Mouse (Mus musculus) stomach, postnatal 0 days (tissue): ENCODE measurements at regions not wholly inside any gene's neighbourhood (a gene's known extent, or its start where the extent isn't known, plus 50 kb on each side); places are given as distances from the start of the nearest gene placed in this dataset.

Source experiments
- ATAC-seq: fragments of 200-750 bp; cut with Nextera tagmentation; 2 replicates; pipeline ENCODE4 v1.8.0; 2017; ENCODE audit not compliant: low FRiP score, low TSS enrichment
- DNase-seq: peaks from one replicate; pipeline ENCODE4 v3.0.0-alpha.2; 2016; ENCODE audit warnings: low spot score
- H3K27ac ChIP-seq: fragments of 300-500 bp; sonication (generic); replicated peaks from 2 replicates; pipeline ENCODE4 v1.5.1; 2014; ENCODE audit warnings: mild to moderate bottlenecking, control low read depth
- H3K27me3 ChIP-seq: fragments of 300-500 bp; sonication (generic); 2 replicates; pipeline ENCODE4 v1.6.1; 2014; ENCODE audit warnings: low read length; ENCODE audit not compliant: control insufficient read depth, insufficient read depth
- H3K36me3 ChIP-seq: fragments of 300-500 bp; sonication (generic); 2 replicates; pipeline ENCODE4 v1.6.1; 2014; ENCODE audit warnings: low read length, mixed read lengths; ENCODE audit not compliant: control insufficient read depth, insufficient read depth
- H3K4me1 ChIP-seq: fragments of 300-500 bp; sonication (generic); replicated peaks from 2 replicates; pipeline ENCODE4 v1.6.1; 2014; ENCODE audit warnings: antibody characterized with exemption; ENCODE audit not compliant: control insufficient read depth, insufficient read depth
- H3K4me2 ChIP-seq: fragments of 300-500 bp; sonication (generic); replicated peaks from 2 replicates; pipeline ENCODE4 v1.6.1; 2014; ENCODE audit warnings: low read depth, mild to moderate bottlenecking, control low read depth, moderate library complexity
- H3K4me3 ChIP-seq: fragments of 300-500 bp; sonication (generic); 2 replicates; pipeline ENCODE4 v1.5.1; 2014; ENCODE audit warnings: low read depth, low read length, control low read depth
- H3K9ac ChIP-seq: fragments of 300-500 bp; sonication (generic); 2 replicates; pipeline ENCODE4 v1.6.1; 2014; ENCODE audit warnings: mild to moderate bottlenecking, low read length, control low read depth, mixed read lengths
- H3K9me3 ChIP-seq: fragments of 300-500 bp; sonication (generic); 2 replicates; pipeline ENCODE4 v1.6.1; 2016; ENCODE audit warnings: low read length; ENCODE audit not compliant: control insufficient read depth
- CTCF ChIP-seq: IDR thresholded peaks from 2 replicates; pipeline ENCODE4 v1.5.1; 2016; ENCODE audit warnings: antibody characterized with exemption, low read depth, mild to moderate bottlenecking, moderate library complexity
- EP300 ChIP-seq: optimal IDR thresholded peaks from 2 replicates; pipeline ENCODE3; 2016; ENCODE audit warnings: antibody characterized with exemption
- WGBS: fragments of 180-500 bp; shearing (Covaris S2); extraction: QIAGEN DNeasy Blood & Tissue Kit; methylation state at CpG from one replicate; pipeline ENCODE4 v1.1.7; 2014; 5-methylcytosine and 5-hydroxymethylcytosine counted together

DNA sequence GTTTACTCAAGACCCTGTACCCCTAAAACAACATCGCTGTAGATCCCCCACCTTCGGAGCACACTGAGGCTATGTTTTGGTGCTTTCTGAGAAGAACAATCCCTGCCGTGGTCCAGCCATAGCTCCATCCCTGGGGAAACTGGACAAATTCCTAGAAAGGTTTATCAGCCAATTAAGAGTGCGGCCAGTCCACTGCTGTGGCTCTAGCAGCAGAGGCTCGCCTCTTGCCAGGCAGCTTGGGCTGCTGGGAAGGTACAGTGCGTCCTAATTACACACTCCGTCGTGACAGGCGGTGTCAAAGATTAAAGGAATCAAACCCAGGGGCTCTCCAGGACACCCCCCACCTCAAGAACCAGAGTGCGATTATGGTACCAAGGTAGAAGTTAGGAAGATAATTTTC is 116.4 kb upstream of the Sdk2 start:
- no peak overlapping the region for H3K27ac ChIP-seq
- H3K4me2 ChIP-seq, result no peak overlapping the region
- H3K9me3 ChIP-seq, result no peaks in the 10 kb centered on the region
- no peaks in the 10 kb centered on the region for H3K27me3 ChIP-seq
- no peak for TF ChIP-seq EP300
- TF ChIP-seq CTCF, result no peak
- 82% methylated on average over 10 of the region's 10 CpGs for WGBS
- ATAC-seq, result no peak
- H3K4me1 ChIP-seq, result no peaks in the 10 kb centered on the region
- DNase-seq, result no peak
- H3K36me3 ChIP-seq, result no peaks in the 10 kb centered on the region
- H3K9ac ChIP-seq, result no peak overlapping the region
- no peak overlapping the region for H3K4me3 ChIP-seq

DNA sequence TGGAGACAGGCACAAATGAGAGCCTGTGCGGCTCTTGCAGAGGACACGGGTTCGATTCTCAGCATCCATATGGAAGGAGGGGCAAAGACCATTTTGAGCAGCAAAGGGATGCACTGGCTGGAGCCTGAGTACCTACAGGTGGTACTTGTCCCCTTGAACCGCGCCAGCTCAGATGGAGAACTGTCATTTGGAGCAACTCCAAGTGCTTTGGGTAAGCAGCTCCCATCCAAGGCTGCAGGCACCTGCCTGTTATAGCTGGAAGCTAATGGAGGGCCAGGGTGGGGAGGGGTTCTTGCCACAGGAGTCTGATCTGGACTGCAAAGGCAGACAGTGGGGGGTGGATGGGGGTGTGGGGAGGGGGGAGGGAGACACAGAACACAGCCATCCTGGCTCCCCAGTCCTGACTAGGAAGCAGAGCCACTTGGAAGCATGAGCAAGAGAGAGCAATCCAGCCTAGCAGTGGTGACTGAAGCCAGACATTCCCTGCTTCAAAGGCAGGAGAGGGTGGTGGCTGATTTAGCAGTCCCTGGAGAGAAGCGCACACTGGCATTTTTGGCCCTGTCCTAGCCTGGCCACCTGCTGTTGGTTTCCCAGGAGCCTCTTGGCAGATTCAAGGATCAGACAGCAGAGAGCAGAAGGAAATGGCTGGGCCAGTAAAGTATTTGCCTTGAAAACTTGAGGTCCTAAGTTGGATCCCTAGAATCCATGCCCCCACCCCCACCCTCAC is 112.1 kb upstream of the Sdk2 start:
- DNase-seq (no peak), ATAC-seq (no peak)
- peaks cover 4% of the 10 kb centered on the region; the same call in 1 of the 2 replicates for H3K4me1 ChIP-seq
- H3K4me3 ChIP-seq, result no peak overlapping the region
- no peaks in the 10 kb centered on the region for H3K9me3 ChIP-seq
- H3K27me3 ChIP-seq, result no peaks in the 10 kb centered on the region
- 58% methylated on average over 6 of the region's 6 CpGs for WGBS
- H3K27ac ChIP-seq, result no peak overlapping the region
- no peak overlapping the region for H3K4me2 ChIP-seq
- no peak overlapping the region for H3K9ac ChIP-seq
- no peak for TF ChIP-seq EP300
- TF ChIP-seq CTCF, result no peak
- H3K36me3 ChIP-seq, result no peaks in the 10 kb centered on the region

DNA sequence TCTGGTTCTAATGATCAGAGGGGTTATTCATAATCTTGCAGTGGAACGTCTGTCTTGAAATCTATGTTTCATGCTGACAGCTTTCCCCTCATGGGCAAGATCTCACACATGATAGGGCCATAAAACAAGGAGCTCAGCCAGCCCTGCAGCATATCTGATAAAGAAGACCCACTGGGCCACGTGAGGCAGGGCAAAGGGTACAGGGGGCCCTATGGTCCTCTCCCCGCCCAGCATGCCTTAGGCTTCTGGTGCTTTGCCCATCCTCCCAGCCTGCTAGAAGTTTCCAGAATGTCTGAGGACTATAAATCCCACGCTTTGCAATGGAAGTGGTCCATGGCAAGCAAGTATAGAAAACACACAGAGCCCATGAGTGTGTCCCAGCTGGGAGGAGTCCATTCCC is 110.9 kb upstream of the Sdk2 start:
- Histone ChIP-seq H3K9me3 (no peaks in the 10 kb centered on the region), H3K9ac (no peak overlapping the region), H3K36me3 (no peaks in the 10 kb centered on the region), H3K27ac (no peak overlapping the region), H3K4me2 (no peak overlapping the region), H3K27me3 (no peaks in the 10 kb centered on the region), H3K4me3 (no peak overlapping the region), H3K4me1 (peaks cover 4% of the 10 kb centered on the region; the same call in 1 of the 2 replicates)
- DNase-seq, result no peak
- WGBS, result 49% methylated on average over 4 of the region's 4 CpGs
- no peak for ATAC-seq
- TF ChIP-seq CTCF (no peak), EP300 (no peak)

DNA sequence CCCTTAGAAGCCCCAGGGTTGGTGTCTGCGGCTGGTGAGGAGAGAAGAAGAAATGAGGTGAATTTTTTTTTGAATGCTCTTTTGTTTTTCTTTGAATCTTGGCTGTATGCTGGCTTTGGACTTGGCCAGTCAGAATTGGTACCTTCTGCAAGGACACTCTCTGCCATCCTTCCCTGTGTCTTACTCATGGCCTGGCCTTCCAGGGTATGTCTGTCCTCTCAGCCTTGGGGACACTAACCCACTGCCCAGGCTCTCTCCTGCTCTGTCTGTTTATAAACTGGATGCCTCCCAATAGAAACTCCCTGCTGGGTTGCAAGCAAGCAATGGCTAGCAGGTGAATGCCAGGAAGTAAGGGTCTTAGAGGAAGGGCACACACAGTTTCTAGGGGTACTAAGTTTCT is 110.4 kb upstream of the Sdk2 start:
- H3K9me3 ChIP-seq, result no peaks in the 10 kb centered on the region
- no peak for DNase-seq
- ATAC-seq, result no peak
- no peak overlapping the region for H3K4me3 ChIP-seq
- TF ChIP-seq CTCF (no peak), EP300 (no peak)
- H3K36me3 ChIP-seq, result no peaks in the 10 kb centered on the region
- no peak overlapping the region for H3K9ac ChIP-seq
- H3K4me1 ChIP-seq, result peaks cover 4% of the 10 kb centered on the region; the same call in 1 of the 2 replicates
- 79% methylated on average over 1 of the region's 1 CpGs for WGBS
- no peak overlapping the region for H3K27ac ChIP-seq
- H3K4me2 ChIP-seq, result no peak overlapping the region
- H3K27me3 ChIP-seq, result no peaks in the 10 kb centered on the region

DNA sequence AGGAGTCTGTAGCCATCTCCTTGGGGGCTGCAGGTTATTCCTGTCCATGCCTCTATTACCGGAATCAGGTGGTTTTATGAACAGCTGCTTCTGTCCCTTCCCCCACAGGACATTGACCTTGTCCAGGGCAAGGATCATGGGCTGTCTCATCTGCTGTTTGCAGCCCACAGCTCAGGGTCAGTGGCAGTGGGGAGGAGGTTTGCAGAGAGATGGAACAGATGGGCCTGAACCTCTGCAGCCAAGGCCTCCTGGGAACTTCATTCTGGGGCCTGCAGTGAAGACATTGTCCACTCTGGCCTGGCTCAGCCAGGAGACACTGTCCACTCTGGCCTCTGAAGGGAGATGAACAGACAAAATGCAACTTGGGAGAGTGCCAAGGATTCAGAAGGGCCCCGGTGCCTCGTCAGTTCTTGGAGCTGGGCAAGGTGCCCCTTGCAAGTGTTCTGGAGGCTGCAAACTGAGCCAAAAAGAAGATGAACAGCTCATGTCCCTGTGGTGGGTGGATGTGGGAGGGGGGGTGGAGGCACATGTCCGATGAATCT is 109.9 kb upstream of the Sdk2 start:
- H3K9ac ChIP-seq, result no peak overlapping the region
- DNase-seq (no peak), ATAC-seq (no peak; the same call in 1 of the 2 replicates)
- H3K4me2 ChIP-seq, result no peak overlapping the region
- WGBS, result 59% methylated on average over 4 of the region's 4 CpGs
- H3K27ac ChIP-seq, result no peak overlapping the region
- no peaks in the 10 kb centered on the region for H3K27me3 ChIP-seq
- no peak overlapping the region for H3K4me3 ChIP-seq
- H3K36me3 ChIP-seq, result no peaks in the 10 kb centered on the region
- TF ChIP-seq CTCF (no peak), EP300 (no peak)
- H3K4me1 ChIP-seq, result peaks cover 4% of the 10 kb centered on the region; the same call in 1 of the 2 replicates
- no peaks in the 10 kb centered on the region for H3K9me3 ChIP-seq

DNA sequence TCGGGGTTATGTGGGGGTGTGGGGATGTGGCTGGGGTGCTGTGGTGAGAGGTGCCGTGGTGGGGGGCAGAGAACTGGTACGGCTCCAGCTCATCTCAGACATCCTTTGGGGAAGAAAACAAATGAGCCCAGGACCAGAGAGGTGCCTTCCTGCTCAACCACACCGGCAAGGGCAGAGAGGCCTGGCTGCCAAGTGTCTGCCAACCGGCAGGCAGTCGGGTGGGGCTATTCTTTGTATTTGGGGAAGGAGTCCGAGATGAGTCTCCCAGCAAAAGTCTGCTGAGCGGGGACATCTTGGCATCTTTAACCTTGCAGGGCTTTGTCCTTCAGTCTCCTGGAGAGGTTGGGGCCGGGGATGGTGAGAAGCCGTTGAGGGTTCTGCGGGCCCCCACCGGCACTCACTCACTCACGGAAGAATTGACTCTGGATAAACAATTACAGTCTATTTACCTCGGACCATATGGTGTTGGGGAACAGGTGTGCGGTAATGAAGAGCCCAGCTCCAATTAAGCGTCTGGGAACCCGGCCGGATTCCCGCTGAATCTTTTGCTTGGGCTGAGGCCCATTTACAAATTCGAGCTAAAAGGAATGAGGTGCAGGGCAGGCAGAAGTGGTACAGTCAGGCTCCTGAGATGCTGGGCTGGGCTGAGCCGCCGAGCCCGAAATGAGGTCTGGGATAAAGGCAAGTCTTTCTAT is 108.7 kb upstream of the Sdk2 start:
- no peak overlapping the region for H3K9ac ChIP-seq
- TF ChIP-seq EP300 (no peak), CTCF (no peak)
- no peak for ATAC-seq
- WGBS, result 32% methylated on average over 23 of the region's 23 CpGs
- H3K4me1 ChIP-seq, result peaks cover 4% of the 10 kb centered on the region; the same call in 1 of the 2 replicates
- H3K36me3 ChIP-seq, result no peaks in the 10 kb centered on the region
- no peaks in the 10 kb centered on the region for H3K27me3 ChIP-seq
- no peaks in the 10 kb centered on the region for H3K9me3 ChIP-seq
- H3K4me3 ChIP-seq, result no peak overlapping the region
- no peak overlapping the region for H3K27ac ChIP-seq
- H3K4me2 ChIP-seq, result no peak overlapping the region
- no peak for DNase-seq
